Mouse (Mus musculus) forebrain, embryonic 11.5 days (tissue): ENCODE measurements around the gene Psme1. TPM values are rescaled to one million over a fixed set of nuclear protein-coding genes. Genes with fewer than 3 reads are reported as not detected.

ENCODE experiments used
- ATAC-seq: fragments of 200-750 bp; cut with Nextera tagmentation; replicated peaks from 2 replicates; pipeline ENCODE4 v1.8.0; 2017; ENCODE audit warnings: moderate TSS enrichment; ENCODE audit not compliant: low FRiP score
- DNase-seq: peaks from one replicate; pipeline ENCODE4 v3.0.0-alpha.2; 2017; ENCODE audit warnings: low spot score
- H3K27ac ChIP-seq: fragments of 300-500 bp; sonication (generic); 2 replicates; pipeline ENCODE4 v1.5.1; 2014; ENCODE audit warnings: low read depth, low read length
- H3K27me3 ChIP-seq: fragments of 300-500 bp; sonication (generic); 2 replicates; pipeline ENCODE4 v1.6.1; 2014; ENCODE audit warnings: mild to moderate bottlenecking, low read length, mixed read lengths; ENCODE audit not compliant: control insufficient read depth, insufficient read depth
- H3K36me3 ChIP-seq: fragments of 300-500 bp; sonication (generic); 2 replicates; pipeline ENCODE4 v1.6.1; 2014; ENCODE audit warnings: mild to moderate bottlenecking, low read length, moderate library complexity, mixed read lengths; ENCODE audit not compliant: control insufficient read depth, insufficient read depth
- H3K4me1 ChIP-seq: fragments of 300-500 bp; sonication (generic); replicated peaks from 2 replicates; pipeline ENCODE4 v1.6.1; 2014; ENCODE audit warnings: low read length, mixed read lengths; ENCODE audit not compliant: control insufficient read depth, insufficient read depth
- H3K4me2 ChIP-seq: fragments of 300-500 bp; sonication (generic); 2 replicates; pipeline ENCODE4 v1.6.1; 2014; ENCODE audit warnings: low read depth, mild to moderate bottlenecking, low read length, moderate library complexity, mixed read lengths; ENCODE audit not compliant: severe bottlenecking
- H3K4me3 ChIP-seq: fragments of 300-500 bp; sonication (generic); 2 replicates; pipeline ENCODE4 v1.5.1; 2014; ENCODE audit warnings: low read depth, low read length
- H3K9ac ChIP-seq: fragments of 300-500 bp; sonication (generic); 2 replicates; pipeline ENCODE4 v1.6.1; 2014; ENCODE audit warnings: low read length
- H3K9me3 ChIP-seq: fragments of 300-500 bp; sonication (generic); 2 replicates; pipeline ENCODE4 v1.6.1; 2016; ENCODE audit warnings: low read length, mixed read lengths; ENCODE audit not compliant: control insufficient read depth
- WGBS: fragments of 180-500 bp; shearing (Covaris S2); extraction: QIAGEN DNeasy Blood & Tissue Kit; methylation state at CpG from one replicate; pipeline ENCODE4 v1.1.7; 2014; 5-methylcytosine and 5-hydroxymethylcytosine counted together
- polyA plus RNA-seq: library from polyadenylated mRNA; unstranded; fragments of >200 nt; fragmentation: Nextera tagmentation; extraction: Ambion mirVana; gene quantifications from 2 replicates; pipeline ENCODE4 v1.2.1, GENCODE M21; 2014

Psme1 gene
- 100 and 105 TPM in 2 replicates for polyA plus RNA-seq

DNA sequence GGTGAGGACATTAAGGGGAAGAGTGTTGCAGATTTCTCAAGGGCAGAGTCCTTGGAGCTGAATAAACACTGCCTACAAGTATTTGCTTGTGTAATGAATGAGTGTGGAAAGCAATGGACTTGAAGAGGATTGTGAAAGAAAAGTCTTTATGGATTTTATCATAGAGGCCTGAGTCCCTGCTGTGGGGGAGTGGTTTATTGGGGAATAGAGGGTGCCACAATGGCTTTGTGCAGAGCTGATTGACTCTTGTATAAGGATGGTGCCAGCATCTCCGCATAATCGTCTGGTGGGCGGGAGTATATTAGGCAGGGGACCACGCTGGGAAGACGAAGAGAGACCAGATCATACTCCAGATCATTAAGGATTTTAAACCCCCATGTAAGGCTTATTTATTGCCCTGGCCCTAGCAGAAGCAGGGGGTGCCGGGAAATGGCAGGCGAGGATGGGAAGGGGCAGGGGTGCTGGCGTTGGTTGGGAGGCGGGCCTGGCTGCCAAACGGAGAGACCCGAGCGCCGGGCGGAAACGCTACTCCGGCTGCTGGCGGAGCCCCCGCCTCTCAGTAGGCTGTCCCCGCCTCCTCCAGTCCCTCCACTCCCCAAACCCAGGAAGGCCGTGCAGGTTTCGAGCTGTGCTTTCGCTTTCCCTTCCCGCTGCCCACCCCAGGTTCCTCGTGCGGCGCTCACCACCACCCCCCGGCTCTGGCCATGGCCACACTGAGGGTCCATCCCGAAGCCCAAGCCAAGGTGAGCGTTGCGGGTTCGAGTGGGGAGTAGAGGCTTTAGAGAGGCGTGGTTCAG is at the start of gene Psme1:
Gene Psme1 (plus strand): TSS at position 253 of the 797 bp plus-strand sequence.
- H3K36me3 ChIP-seq = no peaks in the 10 kb centered on the region; the same call in 1 of the 2 replicates

DNA sequence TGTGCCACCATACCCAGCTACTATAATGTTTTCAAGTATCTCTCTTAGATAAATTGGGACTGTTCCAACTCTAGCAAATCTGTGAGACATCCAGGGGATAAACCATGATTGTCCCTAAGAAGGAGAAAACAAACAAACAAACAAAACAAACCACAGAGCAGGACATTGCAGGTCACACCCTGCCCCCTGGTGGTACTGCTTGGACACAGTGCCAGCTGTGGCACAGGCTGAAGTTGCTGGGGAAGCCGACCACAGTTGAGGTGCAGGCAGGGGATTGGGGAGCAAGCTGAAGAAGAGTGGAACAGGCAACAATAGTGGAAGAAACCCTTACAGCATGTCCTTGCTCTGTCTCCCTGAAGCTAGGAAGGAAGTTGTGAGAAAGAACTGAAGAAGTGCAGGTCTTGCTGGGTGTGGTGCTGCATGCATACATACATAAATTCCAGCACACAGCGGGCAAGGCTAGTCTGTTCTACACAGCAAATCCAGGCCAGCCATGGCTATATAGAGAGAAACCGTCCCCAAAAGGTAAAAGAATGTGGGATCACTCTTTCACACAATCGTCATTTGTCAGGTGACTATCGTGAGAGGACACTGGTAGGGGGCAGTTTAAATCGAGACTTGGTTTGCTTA is 41.7 kb upstream of the Psme1 start:
- H3K27me3 ChIP-seq = no peaks in the 10 kb centered on the region
- no peaks in the 10 kb centered on the region for H3K9me3 ChIP-seq
- H3K4me2 ChIP-seq = no peak overlapping the region
- ATAC-seq = no peak
- H3K27ac ChIP-seq = no peak overlapping the region
- no peak overlapping the region for H3K9ac ChIP-seq
- peak; percentile 68 for DNase-seq
- H3K4me3 ChIP-seq = no peak overlapping the region
- H3K36me3 ChIP-seq = no peaks in the 10 kb centered on the region
- H3K4me1 ChIP-seq = peaks cover 6% of the 10 kb centered on the region; the same call in 1 of the 2 replicates
- WGBS = 58% methylated on average over 6 of the region's 6 CpGs

More for the DNA sequence above, at the start of gene Psme1:
- Histone ChIP-seq H3K9ac (peak within 1 kb of the TSS; percentile 89), H3K27ac (peak within 1 kb of the TSS; percentile 51), H3K4me2 (peak within 1 kb of the TSS; percentile 85), H3K4me3 (peak within 1 kb of the TSS; percentile 59), H3K9me3 (no peaks in the 10 kb centered on the region), H3K4me1 (no peaks in the 10 kb centered on the region), H3K27me3 (no peaks in the 10 kb centered on the region)
- WGBS = under 1% methylated on average over 30 of the region's 32 CpGs
- ATAC-seq = peak; percentile 89
- peak; percentile 88 for DNase-seq

DNA sequence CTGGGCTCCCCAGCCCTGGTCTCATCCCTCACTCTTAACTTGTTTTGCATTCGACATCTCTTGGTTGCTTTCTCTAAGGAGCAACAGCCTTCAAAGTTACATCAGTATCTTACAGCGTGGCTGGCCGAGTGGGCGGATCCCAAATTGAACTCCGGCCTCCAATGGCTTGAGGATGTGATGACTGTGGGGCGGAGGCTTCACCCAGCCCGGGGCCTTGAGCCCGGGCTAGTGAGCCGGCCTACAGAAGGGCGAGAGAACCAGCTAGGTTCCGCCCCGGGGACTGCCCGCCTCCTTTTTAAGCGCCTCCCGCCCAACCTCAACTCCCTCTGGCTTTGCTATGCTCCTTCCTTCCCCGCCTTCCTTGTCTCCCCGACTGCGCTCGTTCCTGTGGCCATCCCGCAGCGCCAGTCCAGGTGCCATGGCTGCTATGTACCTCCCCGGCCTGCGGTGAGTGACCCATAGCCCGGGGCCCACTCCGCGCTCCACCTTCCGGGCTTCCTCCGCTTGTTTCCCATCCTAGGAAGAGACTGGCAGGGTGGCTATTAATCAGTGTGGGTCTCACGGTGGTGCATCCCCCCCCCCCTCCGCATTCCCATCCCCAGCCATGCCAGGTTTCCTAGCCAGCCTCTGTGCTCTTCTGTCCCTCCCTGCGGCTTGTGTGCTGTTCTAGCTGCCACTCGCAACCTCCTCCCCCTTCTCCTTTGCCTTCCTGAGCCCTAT is 37.7 kb upstream of the Psme1 start, which contains the start of gene Pck2:
Gene Pck2 (plus strand): TSS at position 200 of the 720 bp plus-strand sequence.
- peak; percentile 87 for DNase-seq
- peak; percentile 86 for ATAC-seq
- no peaks in the 10 kb centered on the region for H3K36me3 ChIP-seq
- H3K27ac ChIP-seq = peak within 1 kb of the TSS; percentile 72
- H3K4me3 ChIP-seq = peak within 1 kb of the TSS; percentile 54
- peaks cover 8% of the 10 kb centered on the region; the same call in 1 of the 2 replicates for H3K4me1 ChIP-seq
- H3K27me3 ChIP-seq = no peaks in the 10 kb centered on the region
- no peaks in the 10 kb centered on the region for H3K9me3 ChIP-seq
- WGBS = under 1% methylated on average over 32 of the region's 32 CpGs
- H3K9ac ChIP-seq = peak within 1 kb of the TSS; percentile 77
- H3K4me2 ChIP-seq = peak within 1 kb of the TSS; percentile 83

DNA sequence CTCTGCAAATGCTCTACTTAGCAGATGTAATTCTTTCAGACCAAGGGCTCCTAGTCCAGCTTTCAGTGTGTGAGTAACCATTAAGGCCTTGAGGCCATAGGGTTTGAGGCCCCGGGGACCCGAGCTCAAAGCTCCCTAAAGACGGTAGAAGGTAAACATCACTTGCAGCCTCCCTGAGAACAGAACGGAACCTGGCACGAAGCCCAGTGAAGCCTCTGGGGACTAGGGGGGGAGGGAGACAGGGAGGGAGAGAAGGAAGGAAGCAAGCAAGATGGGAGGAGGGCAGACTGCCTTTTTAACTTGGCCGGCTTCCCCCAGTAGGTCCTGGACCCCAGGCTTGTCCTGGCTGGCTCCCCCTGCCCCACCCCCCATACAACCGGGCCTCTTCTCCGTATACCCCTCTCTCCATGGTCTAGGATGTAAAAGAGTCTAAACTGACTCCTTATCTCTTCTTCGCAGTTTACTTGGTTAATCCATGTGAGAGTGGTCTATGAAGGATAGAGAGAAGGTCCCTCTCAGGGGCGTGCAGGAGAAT is 37.1 kb upstream of the Psme1 start:
- H3K36me3 ChIP-seq = no peaks in the 10 kb centered on the region
- H3K9me3 ChIP-seq = no peaks in the 10 kb centered on the region
- peak overlapping the region; percentile 72 for H3K27ac ChIP-seq
- WGBS = 9% methylated on average over 10 of the region's 10 CpGs
- H3K4me1 ChIP-seq = peaks cover 8% of the 10 kb centered on the region; the same call in 1 of the 2 replicates
- DNase-seq (peak; percentile 79), ATAC-seq (peak; percentile 32; the same call in 1 of the 2 replicates)
- no peaks in the 10 kb centered on the region for H3K27me3 ChIP-seq
- H3K4me3 ChIP-seq = peak overlapping the region; percentile 54
- H3K9ac ChIP-seq = peak overlapping the region; percentile 77
- H3K4me2 ChIP-seq = peak overlapping the region; percentile 83

DNA sequence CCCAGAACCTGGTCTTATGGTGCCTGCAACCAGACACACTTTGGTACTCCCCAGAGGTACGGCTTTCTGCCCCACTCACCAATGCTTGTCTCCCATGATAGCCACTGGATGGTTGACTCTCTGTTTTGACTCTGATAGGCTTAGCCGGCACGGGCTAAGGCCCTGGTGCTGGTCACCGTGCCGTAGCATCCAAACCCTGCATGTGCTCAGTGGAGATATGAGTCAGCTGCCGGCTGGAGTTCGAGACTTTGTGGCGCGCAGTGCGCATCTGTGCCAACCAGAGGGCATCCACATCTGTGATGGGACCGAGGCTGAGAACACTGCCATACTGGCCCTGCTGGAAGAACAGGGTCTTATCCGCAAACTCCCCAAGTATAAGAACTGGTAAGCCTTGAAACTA is 35.7 kb upstream of the Psme1 start:
- ATAC-seq (no peak), DNase-seq (no peak)
- Histone ChIP-seq H3K36me3 (no peaks in the 10 kb centered on the region), H3K4me3 (no peak overlapping the region), H3K27me3 (no peaks in the 10 kb centered on the region), H3K27ac (no peak overlapping the region), H3K4me1 (peaks cover 8% of the 10 kb centered on the region; the same call in 1 of the 2 replicates), H3K9ac (no peak overlapping the region), H3K4me2 (no peak overlapping the region), H3K9me3 (no peaks in the 10 kb centered on the region)
- WGBS = 96% methylated on average over 12 of the region's 12 CpGs

DNA sequence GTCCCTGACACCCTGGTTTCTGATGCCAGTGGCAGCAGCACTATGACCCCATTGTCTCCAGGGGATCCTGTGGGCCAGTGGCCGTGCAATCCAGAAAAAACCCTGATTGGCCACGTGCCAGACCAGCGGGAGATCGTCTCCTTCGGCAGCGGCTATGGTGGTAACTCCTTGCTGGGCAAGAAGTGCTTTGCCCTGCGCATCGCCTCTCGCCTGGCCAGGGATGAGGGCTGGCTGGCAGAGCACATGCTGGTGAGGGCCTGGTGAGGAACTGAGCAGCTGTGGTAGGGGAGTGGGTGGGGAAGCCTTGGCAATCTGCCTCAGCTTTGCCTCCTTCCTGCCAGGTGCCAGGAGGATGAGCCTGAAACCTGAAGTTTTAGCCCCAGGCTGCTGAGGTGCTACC is 33.6 kb upstream of the Psme1 start:
- Histone ChIP-seq H3K27me3 (no peaks in the 10 kb centered on the region), H3K4me3 (no peak overlapping the region), H3K4me1 (peaks cover 8% of the 10 kb centered on the region; the same call in 1 of the 2 replicates), H3K27ac (no peak overlapping the region), H3K4me2 (no peak overlapping the region), H3K9me3 (no peaks in the 10 kb centered on the region), H3K9ac (no peak overlapping the region), H3K36me3 (no peaks in the 10 kb centered on the region; the same call in 1 of the 2 replicates)
- ATAC-seq = no peak
- 87% methylated on average over 9 of the region's 9 CpGs for WGBS
- no peak for DNase-seq

DNA sequence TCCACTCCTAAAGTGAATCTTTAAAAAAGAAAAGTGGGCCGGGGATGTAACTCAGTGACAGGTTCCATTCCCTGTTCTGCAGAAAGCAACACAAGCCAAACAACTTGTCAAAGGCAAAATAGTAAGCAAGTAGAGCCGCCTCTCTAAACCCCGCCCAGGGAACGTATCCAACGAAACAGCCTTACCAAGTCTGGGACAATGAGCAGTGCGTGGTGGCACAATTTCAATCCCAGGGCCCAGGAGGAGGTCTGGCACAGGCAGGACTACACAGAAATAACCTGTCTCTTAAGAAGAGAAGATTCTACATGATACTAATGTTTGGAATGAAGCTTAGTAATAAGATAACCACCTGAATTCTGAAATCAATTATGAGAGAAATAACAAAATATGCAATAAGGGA is 27.7 kb upstream of the Psme1 start:
- WGBS = 89% methylated on average over 6 of the region's 6 CpGs
- H3K36me3 ChIP-seq = no peaks in the 10 kb centered on the region; the same call in 1 of the 2 replicates
- no peak for DNase-seq
- no peak overlapping the region for H3K4me2 ChIP-seq
- H3K4me1 ChIP-seq = no peaks in the 10 kb centered on the region
- H3K27me3 ChIP-seq = no peaks in the 10 kb centered on the region
- H3K9me3 ChIP-seq = no peaks in the 10 kb centered on the region
- ATAC-seq = no peak
- no peak overlapping the region for H3K4me3 ChIP-seq
- H3K9ac ChIP-seq = no peak overlapping the region
- no peak overlapping the region for H3K27ac ChIP-seq

DNA sequence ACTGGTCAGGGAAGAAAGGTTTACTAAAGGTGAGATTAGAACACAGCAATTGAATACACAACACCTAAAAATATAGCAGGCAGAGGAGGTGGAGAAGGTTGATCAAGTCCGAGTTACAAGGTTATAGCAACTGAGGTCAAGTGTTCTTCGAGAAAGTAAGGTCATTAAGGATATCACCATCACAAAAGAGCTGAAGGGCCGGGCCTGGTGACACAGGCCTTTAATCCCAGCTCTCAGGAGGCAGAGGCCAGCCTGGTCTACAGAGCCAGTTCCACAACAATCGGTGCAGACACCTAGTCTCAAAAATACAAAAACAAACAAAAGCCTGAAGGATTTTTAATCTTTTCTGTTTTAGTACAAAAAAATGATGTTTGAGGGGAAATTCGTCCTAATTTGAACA is 26.6 kb upstream of the Psme1 start:
- H3K27ac ChIP-seq = no peak overlapping the region

More for the DNA sequence above, 26.6 kb upstream of the Psme1 start:
- ATAC-seq = no peak
- 69% methylated on average over 5 of the region's 5 CpGs for WGBS
- no peaks in the 10 kb centered on the region for H3K27me3 ChIP-seq
- no peaks in the 10 kb centered on the region; the same call in 1 of the 2 replicates for H3K36me3 ChIP-seq
- no peak for DNase-seq
- no peaks in the 10 kb centered on the region for H3K9me3 ChIP-seq
- H3K4me3 ChIP-seq = no peak overlapping the region
- no peak overlapping the region for H3K9ac ChIP-seq
- no peak overlapping the region for H3K4me2 ChIP-seq
- no peaks in the 10 kb centered on the region for H3K4me1 ChIP-seq
